Mouse (Mus musculus) heart, embryonic 13.5 days (tissue): ENCODE results near the gene Ccnk. TPM values are rescaled to one million over a fixed set of nuclear protein-coding genes. Genes with fewer than 3 reads are reported as not detected.

ENCODE experiments used
- ATAC-seq: fragments of 200-750 bp; cut with Nextera tagmentation; 2 replicates; pipeline ENCODE4 v1.8.0; 2017; ENCODE audit warnings: moderate TSS enrichment; ENCODE audit not compliant: insufficient number of reproducible peaks, low FRiP score, low TSS enrichment; ENCODE audit errors: extremely low read depth
- H3K27ac ChIP-seq: fragments of 300-500 bp; sonication (generic); replicated peaks from 2 replicates; pipeline ENCODE4 v1.5.1; 2015; ENCODE audit warnings: moderate library complexity, mild to moderate bottlenecking, inconsistent platforms
- H3K27me3 ChIP-seq: fragments of 300-500 bp; sonication (generic); replicated peaks from 2 replicates; pipeline ENCODE4 v1.6.1; 2015; ENCODE audit warnings: mild to moderate bottlenecking, inconsistent platforms
- H3K36me3 ChIP-seq: fragments of 300-500 bp; sonication (generic); 2 replicates; pipeline ENCODE4 v1.6.1; 2015; ENCODE audit warnings: mild to moderate bottlenecking, inconsistent platforms
- H3K4me1 ChIP-seq: fragments of 300-500 bp; sonication (generic); 2 replicates; pipeline ENCODE4 v1.6.1; 2015; ENCODE audit warnings: inconsistent platforms
- H3K4me2 ChIP-seq: fragments of 300-500 bp; sonication (generic); 2 replicates; pipeline ENCODE4 v1.6.1; 2015; ENCODE audit warnings: inconsistent platforms, mild to moderate bottlenecking, moderate library complexity
- H3K4me3 ChIP-seq: fragments of 300-500 bp; sonication (generic); 2 replicates; pipeline ENCODE4 v1.5.1; 2015; ENCODE audit warnings: moderate library complexity, mild to moderate bottlenecking, inconsistent platforms
- H3K9ac ChIP-seq: fragments of 300-500 bp; sonication (generic); 2 replicates; pipeline ENCODE4 v1.6.1; 2015; ENCODE audit warnings: inconsistent platforms, mild to moderate bottlenecking, moderate library complexity
- H3K9me3 ChIP-seq: fragments of 300-500 bp; sonication (generic); 2 replicates; pipeline ENCODE4 v1.6.1; 2016; ENCODE audit warnings: inconsistent platforms
- WGBS: fragments of 180-500 bp; shearing (Covaris S2); methylation state at CpG from one replicate; pipeline ENCODE4 v1.1.7; 2015; ENCODE audit warnings: mixed read lengths; 5-methylcytosine and 5-hydroxymethylcytosine counted together
- polyA plus RNA-seq: library from polyadenylated mRNA; unstranded; fragments of >200 nt; fragmentation: Nextera tagmentation; extraction: Ambion mirVana; gene quantifications from 2 replicates; pipeline ENCODE4 v1.2.1, GENCODE M21; 2015

Ccnk gene
- polyA plus RNA-seq, 1 experiment from 2014 or later, result 2.2 TPM

- H3K9ac ChIP-seq, result peak overlapping the region; percentile 66
- no peak overlapping the region for H3K4me2 ChIP-seq
- H3K27me3 ChIP-seq, result no peaks in the 10 kb centered on the region
- 0 out of 2 replicates have a peak overlapping the region, but pooled peaks have one; percentile 2 for H3K27ac ChIP-seq
- H3K36me3 ChIP-seq, result no peaks in the 10 kb centered on the region; the same call in 1 of the 2 replicates
- no peaks in the 10 kb centered on the region for H3K9me3 ChIP-seq
- no peak overlapping the region for H3K4me3 ChIP-seq
- 38% methylated on average over 18 of the region's 18 CpGs for WGBS
- peaks cover 68% of the 10 kb centered on the region for H3K4me1 ChIP-seq
- no peak for ATAC-seq
These were observed 34.0 kb downstream of the Ccnk start for GRCm38 (mm10) chr12:108213090-108214041.

DNA sequence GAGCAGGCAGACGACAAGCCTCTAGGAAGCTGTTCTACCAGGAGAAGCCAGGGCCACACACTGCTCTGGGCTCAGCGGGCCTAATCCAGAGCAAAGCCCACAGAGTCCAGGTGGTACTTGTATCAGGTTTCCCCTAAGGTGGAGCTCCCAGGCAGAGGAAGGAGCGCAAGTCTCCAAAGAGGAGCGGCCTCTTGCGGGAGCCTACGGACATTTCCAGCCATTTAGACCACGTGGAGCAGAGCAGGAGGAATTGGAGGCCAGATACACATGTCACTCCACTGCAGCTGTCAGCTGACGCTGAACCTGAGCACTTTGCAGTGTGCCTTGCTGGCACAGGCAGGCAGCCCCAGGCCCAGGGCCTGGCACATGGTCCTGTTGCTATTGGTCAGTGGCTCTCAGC lies 35.7 kb downstream of the Ccnk start:
- 41% methylated on average over 8 of the region's 8 CpGs for WGBS
- ATAC-seq, result no peak
- H3K4me3 ChIP-seq, result no peak overlapping the region

GRCm38 (mm10) chr12:108216611-108217370 lies 37.4 kb downstream of the Ccnk start:
- no peaks in the 10 kb centered on the region for H3K36me3 ChIP-seq
- no peak overlapping the region for H3K27ac ChIP-seq
- H3K9me3 ChIP-seq, result no peaks in the 10 kb centered on the region
- H3K27me3 ChIP-seq, result no peaks in the 10 kb centered on the region
- WGBS, result 75% methylated on average over 11 of the region's 11 CpGs
- H3K4me2 ChIP-seq, result no peak overlapping the region
- H3K4me3 ChIP-seq, result no peak overlapping the region
- no peak for ATAC-seq
- H3K9ac ChIP-seq, result no peak overlapping the region
- peaks cover 77% of the 10 kb centered on the region for H3K4me1 ChIP-seq

More for the DNA sequence above, 35.7 kb downstream of the Ccnk start:
- Histone ChIP-seq H3K27me3 (no peaks in the 10 kb centered on the region), H3K27ac (peak overlapping the region; percentile 36; the same call in 1 of the 2 replicates), H3K9ac (peak overlapping the region; percentile 47), H3K9me3 (no peaks in the 10 kb centered on the region), H3K4me1 (peaks cover 67% of the 10 kb centered on the region), H3K36me3 (no peaks in the 10 kb centered on the region; the same call in 1 of the 2 replicates), H3K4me2 (no peak overlapping the region)

DNA sequence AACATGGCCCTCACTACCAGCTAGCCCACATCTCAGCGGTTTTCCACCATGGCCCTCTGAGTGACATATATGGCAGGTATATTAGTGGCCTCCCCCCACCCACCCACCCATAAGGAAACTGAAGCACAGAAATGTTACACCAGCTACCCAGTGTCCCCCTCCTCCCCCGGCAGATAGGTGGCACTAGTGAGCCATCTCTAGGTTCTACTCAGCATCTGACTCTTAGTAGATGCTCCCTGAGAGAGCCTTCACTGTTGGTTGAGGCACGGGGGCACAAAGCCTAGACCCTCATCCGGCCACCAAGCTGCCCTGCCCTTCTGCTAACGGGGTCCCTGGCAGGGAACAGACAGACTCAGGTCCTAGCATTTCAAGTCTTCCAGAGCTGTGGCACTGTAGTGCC lies 38.2 kb downstream of the Ccnk start:
- Histone ChIP-seq H3K9ac (no peak overlapping the region), H3K4me1 (peaks cover 69% of the 10 kb centered on the region), H3K4me3 (no peak overlapping the region), H3K27ac (no peak overlapping the region), H3K27me3 (no peaks in the 10 kb centered on the region), H3K9me3 (no peaks in the 10 kb centered on the region), H3K4me2 (no peak overlapping the region), H3K36me3 (no peaks in the 10 kb centered on the region)
- ATAC-seq, result no peak
- 63% methylated on average over 5 of the region's 5 CpGs for WGBS

- no peak overlapping the region for H3K4me3 ChIP-seq
- WGBS, result 42% methylated on average over 15 of the region's 15 CpGs
These were observed 39.8 kb downstream of the Ccnk start for GRCm38 (mm10) chr12:108219163-108219562.

GRCm38 (mm10) chr12:108219825-108220616 lies 40.6 kb downstream of the Ccnk start:
- no peak for ATAC-seq
- Histone ChIP-seq H3K9ac (peak overlapping the region; percentile 52; the same call in 1 of the 2 replicates), H3K9me3 (no peaks in the 10 kb centered on the region), H3K4me3 (no peak overlapping the region), H3K36me3 (no peaks in the 10 kb centered on the region), H3K27ac (peak overlapping the region; percentile 25; the same call in 1 of the 2 replicates), H3K27me3 (no peaks in the 10 kb centered on the region), H3K4me2 (peak overlapping the region; percentile 25; the same call in 1 of the 2 replicates), H3K4me1 (peaks cover 65% of the 10 kb centered on the region)
- WGBS, result 72% methylated on average over 21 of the region's 21 CpGs

More at GRCm38 (mm10) chr12:108219163-108219562, 39.8 kb downstream of the Ccnk start:
- H3K4me2 ChIP-seq, result peak overlapping the region; percentile 25
- peak overlapping the region; percentile 25; the same call in 1 of the 2 replicates for H3K27ac ChIP-seq
- no peaks in the 10 kb centered on the region for H3K36me3 ChIP-seq
- 0 out of 2 replicates have a peak overlapping the region, but pooled peaks have one; percentile 52 for H3K9ac ChIP-seq
- no peaks in the 10 kb centered on the region for H3K27me3 ChIP-seq
- H3K4me1 ChIP-seq, result peaks cover 65% of the 10 kb centered on the region
- no peak for ATAC-seq
- H3K9me3 ChIP-seq, result no peaks in the 10 kb centered on the region

- 63% methylated on average over 12 of the region's 12 CpGs for WGBS
- no peak overlapping the region for H3K4me2 ChIP-seq
- H3K9me3 ChIP-seq, result no peaks in the 10 kb centered on the region
- ATAC-seq, result no peak
- no peaks in the 10 kb centered on the region for H3K36me3 ChIP-seq
- peaks cover 66% of the 10 kb centered on the region for H3K4me1 ChIP-seq
- no peak overlapping the region for H3K27ac ChIP-seq
- H3K4me3 ChIP-seq, result no peak overlapping the region
- H3K9ac ChIP-seq, result no peak overlapping the region
- no peaks in the 10 kb centered on the region for H3K27me3 ChIP-seq
These were observed 41.2 kb downstream of the Ccnk start for GRCm38 (mm10) chr12:108220621-108221020.

- H3K36me3 ChIP-seq, result no peaks in the 10 kb centered on the region
- no peaks in the 10 kb centered on the region for H3K9me3 ChIP-seq
- peak overlapping the region; percentile 24; the same call in 1 of the 2 replicates for H3K9ac ChIP-seq
- H3K4me1 ChIP-seq, result peaks cover 72% of the 10 kb centered on the region
- no peak overlapping the region for H3K27ac ChIP-seq
- no peaks in the 10 kb centered on the region for H3K27me3 ChIP-seq
- H3K4me2 ChIP-seq, result no peak overlapping the region
- no peak overlapping the region for H3K4me3 ChIP-seq
- no peak for ATAC-seq
- WGBS, result 41% methylated on average over 10 of the region's 10 CpGs
These were observed 41.8 kb downstream of the Ccnk start for GRCm38 (mm10) chr12:108221206-108221605.

GRCm38 (mm10) chr12:108221712-108222111 lies 42.3 kb downstream of the Ccnk start:
- Histone ChIP-seq H3K9ac (peak overlapping the region; percentile 24; the same call in 1 of the 2 replicates), H3K36me3 (no peaks in the 10 kb centered on the region), H3K4me1 (peaks cover 77% of the 10 kb centered on the region), H3K9me3 (no peaks in the 10 kb centered on the region), H3K27me3 (no peaks in the 10 kb centered on the region), H3K4me2 (no peak overlapping the region), H3K4me3 (no peak overlapping the region), H3K27ac (no peak overlapping the region)
- 82% methylated on average over 7 of the region's 7 CpGs for WGBS
- no peak for ATAC-seq

DNA sequence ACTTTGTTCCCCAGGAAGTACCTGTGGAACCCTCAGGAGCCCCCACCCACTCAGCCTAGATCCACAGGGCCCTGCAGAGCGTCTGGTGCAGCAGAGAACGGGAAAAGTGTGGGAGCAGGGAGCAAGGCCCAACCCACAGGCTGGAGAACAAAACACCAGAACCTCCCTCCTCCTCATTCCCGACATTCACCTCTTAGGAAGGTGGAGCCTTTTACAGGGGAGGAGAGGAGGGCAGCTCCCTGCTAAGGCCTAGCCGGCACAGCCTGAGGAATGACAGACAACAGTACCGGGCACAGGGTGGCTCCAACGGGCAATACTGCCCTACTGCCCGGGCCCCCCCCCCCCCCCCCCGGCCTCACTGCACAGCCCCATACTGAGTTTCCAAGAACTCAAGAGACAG lies 44.0 kb downstream of the Ccnk start:
- H3K4me2 ChIP-seq, result no peak overlapping the region
- no peaks in the 10 kb centered on the region for H3K27me3 ChIP-seq
- peak overlapping the region; percentile 20; the same call in 1 of the 2 replicates for H3K9ac ChIP-seq
- H3K36me3 ChIP-seq, result no peaks in the 10 kb centered on the region
- 51% methylated on average over 7 of the region's 8 CpGs for WGBS
- H3K27ac ChIP-seq, result no peak overlapping the region
- no peak overlapping the region for H3K4me3 ChIP-seq
- no peaks in the 10 kb centered on the region for H3K9me3 ChIP-seq
- no peak for ATAC-seq
- peaks cover 85% of the 10 kb centered on the region for H3K4me1 ChIP-seq
